Mouse (Mus musculus): ENCODE data around the gene Kcnh4. TPM values are rescaled to one million over a fixed set of nuclear protein-coding genes. Genes with fewer than 3 reads are reported as not detected.
"Not testable (repeated sequence)": the region's sequence is repeated elsewhere in the genome, so short reads cannot be mapped to it uniquely, and the experiment has no call there.

Kcnh4 gene
- polyA plus RNA-seq, 1 experiment: not detected

DNA sequence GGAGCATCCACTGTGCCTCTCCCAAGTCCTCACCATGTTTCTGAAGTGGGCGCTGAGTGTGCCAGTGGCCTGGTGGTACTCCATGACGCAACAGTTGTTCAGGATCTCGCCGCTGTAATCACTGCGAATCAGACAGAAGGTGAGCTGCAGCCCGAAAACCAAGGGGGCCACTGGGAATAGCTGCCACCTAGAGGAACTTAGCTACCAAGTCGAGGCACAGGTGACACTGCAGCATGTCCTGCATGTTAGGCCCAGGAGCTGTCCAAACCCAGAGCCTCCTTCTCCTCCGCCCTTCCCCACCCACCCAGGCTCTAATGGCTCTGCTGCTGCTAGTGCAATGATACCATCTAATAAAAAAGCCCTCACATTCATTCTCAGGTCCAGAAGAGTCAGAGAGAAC lies 36.8 kb upstream of the Kcnh4 start:
- Histone ChIP-seq H3K36me3 (ENCODE audit: control insufficient read depth, insufficient read depth) (no peaks in the 10 kb centered on the region), H3ac (ENCODE audit: control insufficient read depth, insufficient read length, low read depth) (no peak overlapping the region), H3K79me3 (ENCODE audit: low read depth) (no peaks in the 10 kb centered on the region), H3K79me2 (ENCODE audit: control insufficient read depth, insufficient read depth) (no peaks in the 10 kb centered on the region), H3K27me3 (ENCODE audit: control insufficient read depth, insufficient read depth, insufficient read length) (no peaks in the 10 kb centered on the region), H3K4me3 (ENCODE audit: insufficient read depth, poor library complexity, severe bottlenecking) (no peak overlapping the region)
- TF ChIP-seq MAX (IDR thresholded peaks at IDR 0.05) (no peak), MYOG (IDR thresholded peaks at IDR 0.05; ENCODE audit: control insufficient read depth, extremely low read depth, insufficient read length) (no peak), CTCF (IDR thresholded peaks at IDR 0.05; ENCODE audit: control insufficient read depth, insufficient read depth, insufficient read length) (no peak), FOSL1 (IDR thresholded peaks at IDR 0.05; ENCODE audit: insufficient read depth, low read length, poor library complexity, severe bottlenecking) (no peak), MYOD1 (IDR thresholded peaks at IDR 0.05; ENCODE audit: control insufficient read depth, insufficient read length, low read depth) (no peak), CEBPB (IDR thresholded peaks at IDR 0.05; ENCODE audit: low read depth) (no peak), USF1 (IDR thresholded peaks at IDR 0.05; ENCODE audit: low read depth) (no peak)

DNA sequence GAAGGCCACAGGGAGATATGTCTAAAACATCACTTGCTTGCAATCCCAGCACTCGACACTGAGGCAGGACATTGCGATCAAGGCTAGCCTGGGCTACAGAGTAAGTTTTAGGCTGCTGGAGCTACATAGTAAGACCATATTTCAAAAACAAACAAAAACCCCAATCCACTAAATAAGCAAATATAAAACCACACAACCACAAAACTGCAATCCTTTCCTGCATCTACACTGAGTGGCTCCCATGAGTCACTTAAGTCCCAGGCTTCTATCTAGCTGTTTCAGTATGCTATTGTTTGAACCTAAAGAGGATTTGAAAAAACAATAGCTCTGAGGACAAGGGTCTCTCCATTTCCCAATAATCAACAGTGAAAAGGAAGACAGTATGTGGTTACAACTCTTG lies 35.6 kb upstream of the Kcnh4 start:
- no peaks in the 10 kb centered on the region for H3K36me3 ChIP-seq (ENCODE audit: control insufficient read depth, insufficient read depth)
- H3K27me3 ChIP-seq (ENCODE audit: control insufficient read depth, insufficient read depth, insufficient read length): no peaks in the 10 kb centered on the region
- H3K4me3 ChIP-seq (ENCODE audit: insufficient read depth, poor library complexity, severe bottlenecking): no peak overlapping the region
- H3ac ChIP-seq (ENCODE audit: control insufficient read depth, insufficient read length, low read depth): no peak overlapping the region
- H3K79me2 ChIP-seq (ENCODE audit: control insufficient read depth, insufficient read depth): no peaks in the 10 kb centered on the region
- TF ChIP-seq MAX (IDR thresholded peaks at IDR 0.05) (no peak), CEBPB (IDR thresholded peaks at IDR 0.05; ENCODE audit: low read depth) (peak; percentile 9)
- H3K79me3 ChIP-seq (ENCODE audit: low read depth): no peaks in the 10 kb centered on the region

DNA sequence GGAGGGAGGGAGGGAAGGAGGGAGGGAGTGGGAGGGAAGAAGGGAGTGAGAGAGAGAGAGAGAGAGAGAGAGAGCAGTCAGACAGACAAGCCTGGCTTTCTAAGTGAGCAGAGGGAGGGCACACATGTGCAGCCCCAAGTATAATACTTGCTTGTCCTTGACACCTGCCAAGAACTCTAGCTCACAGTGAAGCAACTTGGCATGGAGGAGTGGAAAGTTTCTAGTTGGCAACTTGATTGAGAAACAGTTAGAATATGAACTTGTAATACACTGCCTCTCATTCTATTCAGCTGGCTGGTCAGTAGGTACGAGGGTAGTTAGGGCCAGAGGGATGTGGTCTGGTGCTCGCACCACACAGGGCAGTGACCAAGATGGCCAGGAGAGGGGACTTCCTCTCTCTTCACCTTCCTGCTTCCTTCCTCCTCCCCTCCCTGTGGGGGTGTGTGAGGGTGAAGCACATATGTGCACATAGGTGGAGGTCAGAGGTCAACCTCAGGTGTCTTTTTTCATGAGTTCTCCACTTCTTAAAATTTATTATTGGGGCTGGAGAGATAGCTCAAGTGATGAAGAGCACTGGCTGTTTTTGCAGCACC lies 31.8 kb upstream of the Kcnh4 start:
- Histone ChIP-seq H3K4me3 (ENCODE audit: insufficient read depth, poor library complexity, severe bottlenecking) (no peak overlapping the region), H3K79me3 (ENCODE audit: low read depth) (no peaks in the 10 kb centered on the region), H3ac (ENCODE audit: control insufficient read depth, insufficient read length, low read depth) (no peak overlapping the region), H3K79me2 (ENCODE audit: control insufficient read depth, insufficient read depth) (no peaks in the 10 kb centered on the region), H3K27me3 (ENCODE audit: control insufficient read depth, insufficient read depth, insufficient read length) (no peaks in the 10 kb centered on the region), H3K36me3 (ENCODE audit: control insufficient read depth, insufficient read depth) (no peaks in the 10 kb centered on the region)
- TF ChIP-seq USF1 (IDR thresholded peaks at IDR 0.05; ENCODE audit: low read depth) (no peak), CTCF (IDR thresholded peaks at IDR 0.05; ENCODE audit: control insufficient read depth, insufficient read depth, insufficient read length) (no peak), CEBPB (IDR thresholded peaks at IDR 0.05; ENCODE audit: low read depth) (no peak), MYOD1 (IDR thresholded peaks at IDR 0.05; ENCODE audit: control insufficient read depth, insufficient read length, low read depth) (no peak), MYOG (IDR thresholded peaks at IDR 0.05; ENCODE audit: control insufficient read depth, extremely low read depth, insufficient read length) (no peak), FOSL1 (IDR thresholded peaks at IDR 0.05; ENCODE audit: insufficient read depth, low read length, poor library complexity, severe bottlenecking) (no peak), MAX (IDR thresholded peaks at IDR 0.05) (no peak)

DNA sequence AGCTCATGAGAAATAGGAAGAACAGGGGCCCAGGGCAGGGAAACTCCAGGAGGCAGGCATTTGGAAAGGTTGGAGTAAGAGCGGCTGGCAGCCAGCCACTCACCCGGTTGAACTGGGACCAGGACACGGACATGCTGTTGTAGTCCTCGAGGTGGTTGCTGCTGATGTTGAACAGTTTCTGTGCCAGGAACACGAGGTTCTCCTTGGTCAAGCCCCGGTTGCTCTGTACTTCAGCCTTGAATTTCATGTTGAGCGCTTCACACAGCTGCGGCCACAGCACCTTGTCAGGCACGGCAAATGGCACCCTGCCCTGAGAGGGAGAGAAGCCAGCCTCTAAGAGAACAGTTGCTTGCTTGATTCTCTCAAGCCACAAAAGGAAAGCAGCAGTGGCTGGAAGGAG lies 30.9 kb upstream of the Kcnh4 start:
- not testable (repeated sequence) for H3ac ChIP-seq (ENCODE audit: control insufficient read depth, insufficient read length, low read depth); H3K4me3 ChIP-seq (ENCODE audit: insufficient read depth, poor library complexity, severe bottlenecking); H3K79me2 ChIP-seq (ENCODE audit: control insufficient read depth, insufficient read depth); H3K79me3 ChIP-seq (ENCODE audit: low read depth); H3K27me3 ChIP-seq (ENCODE audit: control insufficient read depth, insufficient read depth, insufficient read length); H3K36me3 ChIP-seq (ENCODE audit: control insufficient read depth, insufficient read depth)

DNA sequence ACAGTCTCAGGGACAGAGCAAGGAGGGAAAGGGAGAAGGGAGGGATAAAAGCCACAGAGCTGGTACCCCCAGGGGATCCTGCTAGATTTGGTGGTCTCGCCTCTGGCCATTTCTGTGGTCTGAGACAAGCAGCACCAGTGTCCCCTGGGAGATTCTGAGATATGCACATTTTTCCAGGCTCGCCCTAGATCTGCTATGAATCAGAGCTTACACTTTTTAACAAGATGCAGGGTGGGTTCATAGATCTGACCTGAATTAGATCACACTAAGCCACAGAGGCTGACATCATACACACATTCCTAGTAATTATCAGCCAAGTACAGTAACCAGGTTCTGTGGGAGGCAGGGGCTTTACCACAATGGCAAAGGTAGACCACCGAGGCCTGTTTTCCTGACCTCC lies 30.0 kb upstream of the Kcnh4 start:
- TF ChIP-seq MYOD1 (IDR thresholded peaks at IDR 0.05; ENCODE audit: control insufficient read depth, insufficient read length, low read depth): peak; percentile 34
- no peak for TF ChIP-seq CEBPB (IDR thresholded peaks at IDR 0.05; ENCODE audit: low read depth)
- TF ChIP-seq MYOG (IDR thresholded peaks at IDR 0.05; ENCODE audit: control insufficient read depth, extremely low read depth, insufficient read length): no peak
- no peak for TF ChIP-seq CTCF (IDR thresholded peaks at IDR 0.05; ENCODE audit: control insufficient read depth, insufficient read depth, insufficient read length)
- no peak for TF ChIP-seq USF1 (IDR thresholded peaks at IDR 0.05; ENCODE audit: low read depth)
- TF ChIP-seq MAX (IDR thresholded peaks at IDR 0.05): no peak
- peak; percentile 58 for TF ChIP-seq FOSL1 (IDR thresholded peaks at IDR 0.05; ENCODE audit: insufficient read depth, low read length, poor library complexity, severe bottlenecking)
- Histone ChIP-seq H3K4me3 (ENCODE audit: insufficient read depth, poor library complexity, severe bottlenecking) (no peak overlapping the region), H3ac (ENCODE audit: control insufficient read depth, insufficient read length, low read depth) (no peak overlapping the region), H3K36me3 (ENCODE audit: control insufficient read depth, insufficient read depth) (no peaks in the 10 kb centered on the region), H3K27me3 (ENCODE audit: control insufficient read depth, insufficient read depth, insufficient read length) (no peaks in the 10 kb centered on the region), H3K79me2 (ENCODE audit: control insufficient read depth, insufficient read depth) (no peaks in the 10 kb centered on the region), H3K79me3 (ENCODE audit: low read depth) (no peaks in the 10 kb centered on the region)

DNA sequence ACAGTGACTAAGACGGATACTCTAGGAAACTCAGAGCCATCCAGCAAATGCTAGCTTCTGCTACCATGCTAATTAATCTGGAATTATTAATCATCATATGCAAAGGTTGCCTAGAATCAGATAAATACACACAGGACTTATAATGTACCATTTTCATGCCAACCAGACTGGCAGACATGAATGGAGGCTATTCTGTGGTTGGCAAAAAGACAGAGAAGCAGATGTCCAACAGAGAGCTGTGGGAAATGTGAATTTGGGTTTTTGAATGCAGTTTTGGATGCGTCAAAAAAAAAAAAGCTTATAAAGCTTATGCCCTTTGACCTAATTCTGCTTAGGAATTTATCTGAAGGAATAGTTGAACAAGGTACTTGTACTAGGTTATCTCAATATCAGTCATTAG lies 26.0 kb upstream of the Kcnh4 start:
- H3K36me3 ChIP-seq (ENCODE audit: control insufficient read depth, insufficient read depth): peaks cover 5% of the 10 kb centered on the region

More for the DNA sequence above, 26.0 kb upstream of the Kcnh4 start:
- Histone ChIP-seq H3K79me3 (ENCODE audit: low read depth) (no peaks in the 10 kb centered on the region), H3K27me3 (ENCODE audit: control insufficient read depth, insufficient read depth, insufficient read length) (no peaks in the 10 kb centered on the region), H3ac (ENCODE audit: control insufficient read depth, insufficient read length, low read depth) (no peak overlapping the region), H3K79me2 (ENCODE audit: control insufficient read depth, insufficient read depth) (no peaks in the 10 kb centered on the region), H3K4me3 (ENCODE audit: insufficient read depth, poor library complexity, severe bottlenecking) (no peak overlapping the region)
- no peak for TF ChIP-seq MYOG (IDR thresholded peaks at IDR 0.05; ENCODE audit: control insufficient read depth, extremely low read depth, insufficient read length)
- no peak for TF ChIP-seq FOSL1 (IDR thresholded peaks at IDR 0.05; ENCODE audit: insufficient read depth, low read length, poor library complexity, severe bottlenecking)
- no peak for TF ChIP-seq CTCF (IDR thresholded peaks at IDR 0.05; ENCODE audit: control insufficient read depth, insufficient read depth, insufficient read length)

Measured in C2C12 (cell line).